Mouse (Mus musculus): ENCODE results near the gene Srgap1. TPM values are rescaled to one million over a fixed set of nuclear protein-coding genes. Genes with fewer than 3 reads are reported as not detected.

The Srgap1 gene
- polyA plus RNA-seq, 1 experiment from 2014 or later = 8.2 TPM

DNA sequence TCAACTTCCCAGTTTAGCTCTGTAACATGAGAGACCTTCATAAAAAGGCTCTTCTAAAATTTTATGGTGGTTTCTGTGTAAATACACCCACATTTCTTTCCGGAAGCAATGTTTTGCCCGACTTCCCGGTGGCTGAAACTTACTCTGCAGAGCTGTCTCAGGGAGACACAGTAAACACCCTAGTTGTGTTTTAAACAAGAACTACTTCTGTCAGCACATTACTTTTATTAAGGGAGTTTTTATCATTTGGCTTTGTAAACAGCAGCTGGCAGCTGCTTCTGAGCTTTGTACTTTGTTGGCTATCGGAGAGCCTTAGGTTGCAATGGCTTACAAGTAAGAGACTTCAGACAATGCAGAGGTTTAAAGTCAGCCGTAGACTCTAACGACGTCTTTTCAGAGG lies 17.4 kb downstream of the Srgap1 start:
- peaks cover 28% of the 10 kb centered on the region for H3K27me3 ChIP-seq (ENCODE audit: control insufficient read depth, insufficient read depth, low read length)
- no peak overlapping the region for H3K27ac ChIP-seq (ENCODE audit: low read depth, low read length)
- no peaks in the 10 kb centered on the region for H3K36me3 ChIP-seq (ENCODE audit: control insufficient read depth, insufficient read depth, low read length)
- no peak overlapping the region for H3K4me2 ChIP-seq
- H3K9me3 ChIP-seq (replicated peaks; ENCODE audit: control insufficient read depth, low read length) = no peaks in the 10 kb centered on the region
- H3K9ac ChIP-seq (ENCODE audit: low read depth, low read length) = no peak overlapping the region
- H3K4me3 ChIP-seq (ENCODE audit: low read depth, low read length) = no peak overlapping the region
- H3K4me1 ChIP-seq (ENCODE audit: control insufficient read depth, insufficient read depth, low read length) = peaks cover 6% of the 10 kb centered on the region; the same call in 1 of the 2 replicates
- ATAC-seq (replicated peaks; ENCODE audit: insufficient number of reproducible peaks, low FRiP score, low TSS enrichment) = no peak
- 79% methylated on average over 7 of the region's 7 CpGs for WGBS (ENCODE audit: insufficient replicate concordance)

DNA sequence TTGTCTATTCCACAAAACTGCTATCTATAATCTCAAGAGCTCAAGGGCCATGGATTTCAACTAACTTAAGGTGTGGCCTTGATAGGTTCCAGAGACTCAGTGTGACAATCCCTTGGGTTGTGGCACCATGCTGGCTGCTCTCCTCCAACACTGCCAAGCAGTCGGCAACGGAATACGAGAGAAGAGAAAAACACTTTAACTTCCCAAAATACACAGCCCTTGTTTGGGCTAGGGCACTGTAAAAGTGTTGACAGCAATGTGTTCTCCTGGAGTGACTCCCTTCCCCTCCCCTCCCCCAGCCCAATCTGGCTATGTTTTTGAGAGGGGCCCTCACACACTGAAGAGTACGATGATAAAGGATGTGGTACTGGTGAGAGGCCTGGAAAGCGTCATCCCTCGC lies 21.9 kb downstream of the Srgap1 start:
- Histone ChIP-seq H3K27me3 (ENCODE audit: control insufficient read depth, insufficient read depth, low read length) (peaks cover 22% of the 10 kb centered on the region), H3K4me2 (peak overlapping the region; percentile 38), H3K36me3 (ENCODE audit: control insufficient read depth, insufficient read depth, low read length) (no peaks in the 10 kb centered on the region), H3K9me3 (replicated peaks; ENCODE audit: control insufficient read depth, low read length) (peaks cover 8% of the 10 kb centered on the region; the same call in 1 of the 2 replicates), H3K27ac (ENCODE audit: low read depth, low read length) (no peak overlapping the region), H3K9ac (ENCODE audit: low read depth, low read length) (no peak overlapping the region), H3K4me1 (ENCODE audit: control insufficient read depth, insufficient read depth, low read length) (peaks cover 6% of the 10 kb centered on the region; the same call in 1 of the 2 replicates), H3K4me3 (ENCODE audit: low read depth, low read length) (no peak overlapping the region)
- 20% methylated on average over 6 of the region's 6 CpGs for WGBS (ENCODE audit: insufficient replicate concordance)
- ATAC-seq (replicated peaks; ENCODE audit: insufficient number of reproducible peaks, low FRiP score, low TSS enrichment) = peak; percentile 87

DNA sequence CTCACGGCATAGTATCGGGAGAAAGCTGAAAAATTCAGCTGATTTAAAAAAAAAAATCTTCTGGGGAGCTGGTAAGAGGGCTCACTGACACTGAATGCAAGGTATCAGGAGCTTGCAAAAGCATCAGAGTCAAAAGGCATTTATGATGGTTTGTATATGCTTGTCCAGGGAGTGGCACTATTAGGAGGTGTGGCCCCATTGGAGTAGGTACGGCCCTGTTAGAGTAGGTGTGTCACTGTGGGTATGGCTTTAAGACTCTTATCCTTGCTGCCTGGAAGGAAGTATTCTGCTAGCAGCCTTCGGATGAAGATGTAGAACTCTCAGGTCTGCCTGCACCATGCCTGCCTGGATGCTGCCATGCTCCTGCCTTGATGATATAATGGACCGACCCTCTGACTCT lies 26.2 kb downstream of the Srgap1 start:
- H3K4me3 ChIP-seq (ENCODE audit: low read depth, low read length) = no peak overlapping the region
- ATAC-seq (replicated peaks; ENCODE audit: insufficient number of reproducible peaks, low FRiP score, low TSS enrichment) = no peak
- peaks cover 8% of the 10 kb centered on the region; the same call in 1 of the 2 replicates for H3K9me3 ChIP-seq (replicated peaks; ENCODE audit: control insufficient read depth, low read length)
- WGBS (ENCODE audit: insufficient replicate concordance) = 86% methylated on average over 5 of the region's 5 CpGs
- no peak overlapping the region for H3K4me2 ChIP-seq
- H3K36me3 ChIP-seq (ENCODE audit: control insufficient read depth, insufficient read depth, low read length) = no peaks in the 10 kb centered on the region
- H3K4me1 ChIP-seq (ENCODE audit: control insufficient read depth, insufficient read depth, low read length) = peaks cover 23% of the 10 kb centered on the region
- peaks cover 13% of the 10 kb centered on the region for H3K27me3 ChIP-seq (ENCODE audit: control insufficient read depth, insufficient read depth, low read length)
- H3K27ac ChIP-seq (ENCODE audit: low read depth, low read length) = no peak overlapping the region
- no peak overlapping the region for H3K9ac ChIP-seq (ENCODE audit: low read depth, low read length)

DNA sequence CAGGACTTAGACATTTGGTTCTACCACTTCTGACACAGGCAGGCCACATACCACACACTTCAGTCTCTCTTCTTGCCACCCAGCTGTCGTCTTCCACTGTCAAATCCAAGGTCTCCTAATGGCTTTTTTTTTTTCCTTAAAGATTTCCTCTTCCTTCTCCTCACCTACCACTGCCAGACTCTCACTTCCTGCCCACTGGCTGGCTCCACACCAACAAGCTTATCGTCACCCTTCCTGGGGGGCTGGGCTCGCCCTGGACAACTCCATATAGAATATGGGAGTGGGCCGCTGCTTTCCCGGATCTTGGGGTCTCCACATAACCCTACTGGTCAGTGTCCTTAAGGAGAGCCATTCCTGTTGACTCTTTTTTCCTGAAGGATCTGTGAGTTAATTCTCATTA lies 26.9 kb downstream of the Srgap1 start:
- H3K4me1 ChIP-seq (ENCODE audit: control insufficient read depth, insufficient read depth, low read length) = peaks cover 17% of the 10 kb centered on the region
- 0 out of 2 replicates have a peak overlapping the region, but pooled peaks have one; percentile 15 for H3K27ac ChIP-seq (ENCODE audit: low read depth, low read length)

DNA sequence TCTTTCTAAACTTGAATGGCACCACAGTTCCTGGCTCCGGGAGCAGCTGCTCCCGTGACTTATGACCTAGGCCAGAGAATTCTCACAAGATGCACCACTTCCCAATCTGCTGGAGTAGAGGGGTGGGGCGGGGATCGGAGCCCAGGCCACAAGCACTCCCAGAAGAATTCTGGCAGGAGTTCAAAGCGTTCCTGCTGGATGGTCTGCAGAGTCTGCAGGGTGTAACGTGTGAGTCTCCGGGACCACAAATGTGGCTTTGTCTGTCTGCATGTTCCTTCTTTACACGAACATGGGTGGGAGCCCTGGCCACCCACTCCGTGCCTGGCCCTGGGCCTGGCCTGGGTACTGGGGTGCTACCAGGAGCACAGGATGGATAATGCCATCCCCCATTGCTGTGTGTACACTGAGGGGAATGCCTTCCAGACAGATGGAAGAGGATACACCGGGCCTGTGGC lies 28.5 kb downstream of the Srgap1 start:
- Histone ChIP-seq H3K9me3 (replicated peaks; ENCODE audit: control insufficient read depth, low read length) (no peaks in the 10 kb centered on the region), H3K27ac (ENCODE audit: low read depth, low read length) (no peak overlapping the region), H3K4me2 (peak overlapping the region; percentile 11; the same call in 1 of the 2 replicates), H3K36me3 (ENCODE audit: control insufficient read depth, insufficient read depth, low read length) (no peaks in the 10 kb centered on the region), H3K27me3 (ENCODE audit: control insufficient read depth, insufficient read depth, low read length) (peaks cover 13% of the 10 kb centered on the region), H3K9ac (ENCODE audit: low read depth, low read length) (no peak overlapping the region), H3K4me1 (ENCODE audit: control insufficient read depth, insufficient read depth, low read length) (peaks cover 17% of the 10 kb centered on the region), H3K4me3 (ENCODE audit: low read depth, low read length) (no peak overlapping the region)
- WGBS (ENCODE audit: insufficient replicate concordance) = 43% methylated on average over 10 of the region's 10 CpGs
- no peak; the same call in 1 of the 2 replicates for ATAC-seq (replicated peaks; ENCODE audit: insufficient number of reproducible peaks, low FRiP score, low TSS enrichment)

More for the DNA sequence above, 26.9 kb downstream of the Srgap1 start:
- WGBS (ENCODE audit: insufficient replicate concordance) = 59% methylated on average over 5 of the region's 5 CpGs
- no peak for ATAC-seq (replicated peaks; ENCODE audit: insufficient number of reproducible peaks, low FRiP score, low TSS enrichment)
- Histone ChIP-seq H3K4me3 (ENCODE audit: low read depth, low read length) (no peak overlapping the region), H3K9ac (ENCODE audit: low read depth, low read length) (no peak overlapping the region), H3K27me3 (ENCODE audit: control insufficient read depth, insufficient read depth, low read length) (peaks cover 13% of the 10 kb centered on the region), H3K36me3 (ENCODE audit: control insufficient read depth, insufficient read depth, low read length) (no peaks in the 10 kb centered on the region), H3K4me2 (no peak overlapping the region), H3K9me3 (replicated peaks; ENCODE audit: control insufficient read depth, low read length) (peaks cover 8% of the 10 kb centered on the region; the same call in 1 of the 2 replicates)

DNA sequence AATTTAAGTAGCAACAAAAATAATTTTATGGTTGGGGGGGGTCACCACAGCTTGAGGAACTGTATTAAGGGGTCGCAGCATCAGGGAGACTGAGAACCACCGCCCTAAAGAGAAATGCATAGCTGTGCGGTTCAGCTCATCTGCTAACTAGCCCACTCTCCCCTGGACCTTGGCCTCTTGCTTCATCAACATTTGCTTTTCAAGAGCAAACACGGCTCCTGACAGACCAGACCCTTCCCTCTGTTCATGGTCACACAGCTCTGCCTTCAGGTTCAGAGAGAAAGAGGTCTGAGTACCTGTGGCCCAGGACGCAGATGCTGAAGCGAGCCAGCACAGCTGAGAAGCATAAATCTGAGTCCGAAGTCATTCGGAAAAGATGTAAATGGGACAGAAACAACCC lies 29.4 kb downstream of the Srgap1 start:
- Histone ChIP-seq H3K27ac (ENCODE audit: low read depth, low read length) (no peak overlapping the region), H3K4me3 (ENCODE audit: low read depth, low read length) (no peak overlapping the region), H3K4me2 (no peak overlapping the region), H3K9me3 (replicated peaks; ENCODE audit: control insufficient read depth, low read length) (no peaks in the 10 kb centered on the region), H3K4me1 (ENCODE audit: control insufficient read depth, insufficient read depth, low read length) (peaks cover 17% of the 10 kb centered on the region), H3K27me3 (ENCODE audit: control insufficient read depth, insufficient read depth, low read length) (peaks cover 13% of the 10 kb centered on the region), H3K36me3 (ENCODE audit: control insufficient read depth, insufficient read depth, low read length) (no peaks in the 10 kb centered on the region), H3K9ac (ENCODE audit: low read depth, low read length) (no peak overlapping the region)
- WGBS (ENCODE audit: insufficient replicate concordance) = 87% methylated on average over 8 of the region's 8 CpGs
- ATAC-seq (replicated peaks; ENCODE audit: insufficient number of reproducible peaks, low FRiP score, low TSS enrichment) = no peak

DNA sequence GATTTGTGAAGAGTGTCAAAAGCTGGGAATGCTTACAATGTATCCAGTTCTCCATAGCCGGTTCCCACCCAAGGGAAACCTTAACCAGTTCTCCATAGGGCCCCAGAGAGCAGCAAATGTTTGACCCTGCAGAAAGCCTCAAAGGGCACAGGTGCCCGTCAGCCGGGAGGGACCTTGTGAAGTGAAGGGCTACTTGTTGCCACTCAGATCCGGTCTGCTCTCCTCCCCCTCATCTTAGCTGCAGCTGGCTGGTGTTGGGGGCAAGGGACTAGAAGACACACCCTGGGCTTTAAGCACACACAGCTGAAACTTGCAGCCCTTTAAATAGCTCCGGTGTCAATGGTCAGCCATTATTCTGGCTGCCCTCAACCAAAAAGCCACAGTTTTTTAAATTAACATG lies 30.1 kb downstream of the Srgap1 start:
- peaks cover 17% of the 10 kb centered on the region for H3K4me1 ChIP-seq (ENCODE audit: control insufficient read depth, insufficient read depth, low read length)
- WGBS (ENCODE audit: insufficient replicate concordance) = 45% methylated on average over 5 of the region's 5 CpGs
- no peak overlapping the region for H3K4me3 ChIP-seq (ENCODE audit: low read depth, low read length)
- H3K36me3 ChIP-seq (ENCODE audit: control insufficient read depth, insufficient read depth, low read length) = no peaks in the 10 kb centered on the region
- H3K9ac ChIP-seq (ENCODE audit: low read depth, low read length) = no peak overlapping the region
- no peak overlapping the region for H3K27ac ChIP-seq (ENCODE audit: low read depth, low read length)
- ATAC-seq (replicated peaks; ENCODE audit: insufficient number of reproducible peaks, low FRiP score, low TSS enrichment) = no peak
- H3K27me3 ChIP-seq (ENCODE audit: control insufficient read depth, insufficient read depth, low read length) = peaks cover 8% of the 10 kb centered on the region
- H3K4me2 ChIP-seq = no peak overlapping the region
- H3K9me3 ChIP-seq (replicated peaks; ENCODE audit: control insufficient read depth, low read length) = no peaks in the 10 kb centered on the region

DNA sequence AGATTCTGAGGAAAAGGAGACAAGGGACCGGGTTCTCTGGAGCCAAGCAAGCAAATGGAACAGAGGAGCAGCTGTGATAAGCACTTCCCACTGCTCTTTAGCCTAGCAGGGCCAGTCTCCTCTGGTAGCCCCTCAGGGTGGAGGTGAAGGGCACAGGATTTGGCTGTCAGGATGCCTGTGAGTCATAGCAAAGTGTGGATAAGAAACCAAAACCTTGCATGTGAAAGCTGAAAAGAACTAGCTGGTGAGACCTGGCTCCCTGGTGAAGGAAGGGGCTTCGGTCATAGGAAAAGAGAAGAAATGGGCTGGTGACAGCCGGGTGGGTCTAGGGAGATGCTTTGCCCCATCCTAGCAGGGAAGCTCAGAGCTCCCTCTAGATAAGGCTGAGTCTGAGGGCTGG lies 30.5 kb downstream of the Srgap1 start:
- Histone ChIP-seq H3K36me3 (ENCODE audit: control insufficient read depth, insufficient read depth, low read length) (no peaks in the 10 kb centered on the region), H3K27me3 (ENCODE audit: control insufficient read depth, insufficient read depth, low read length) (peaks cover 8% of the 10 kb centered on the region), H3K4me1 (ENCODE audit: control insufficient read depth, insufficient read depth, low read length) (peaks cover 17% of the 10 kb centered on the region), H3K4me3 (ENCODE audit: low read depth, low read length) (no peak overlapping the region), H3K9ac (ENCODE audit: low read depth, low read length) (no peak overlapping the region), H3K27ac (ENCODE audit: low read depth, low read length) (no peak overlapping the region), H3K4me2 (no peak overlapping the region), H3K9me3 (replicated peaks; ENCODE audit: control insufficient read depth, low read length) (no peaks in the 10 kb centered on the region)
- ATAC-seq (replicated peaks; ENCODE audit: insufficient number of reproducible peaks, low FRiP score, low TSS enrichment) = no peak
- 54% methylated on average over 3 of the region's 3 CpGs for WGBS (ENCODE audit: insufficient replicate concordance)

DNA sequence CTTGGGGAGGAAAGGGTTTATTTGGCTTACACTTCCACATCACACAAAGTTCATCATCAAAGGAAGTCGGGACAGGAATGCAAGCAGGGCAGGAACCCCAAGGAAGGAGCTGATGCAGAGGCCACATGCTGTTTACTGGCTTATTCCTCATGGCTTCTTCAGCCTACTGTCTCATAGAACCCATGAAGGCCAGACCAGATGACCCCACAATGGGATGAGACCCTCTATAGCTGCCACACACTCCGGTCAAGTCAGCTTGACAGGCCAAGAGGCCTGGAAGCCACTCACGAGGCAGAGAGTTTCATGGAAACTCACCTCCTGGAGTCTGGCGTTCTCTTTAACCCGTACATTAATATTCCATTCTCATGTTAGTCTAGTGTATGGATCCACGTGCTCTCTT lies 34.8 kb downstream of the Srgap1 start:
- Histone ChIP-seq H3K9ac (ENCODE audit: low read depth, low read length) (no peak overlapping the region), H3K4me2 (no peak overlapping the region), H3K9me3 (replicated peaks; ENCODE audit: control insufficient read depth, low read length) (no peaks in the 10 kb centered on the region), H3K36me3 (ENCODE audit: control insufficient read depth, insufficient read depth, low read length) (no peaks in the 10 kb centered on the region), H3K4me3 (ENCODE audit: low read depth, low read length) (no peak overlapping the region), H3K4me1 (ENCODE audit: control insufficient read depth, insufficient read depth, low read length) (peaks cover 23% of the 10 kb centered on the region), H3K27me3 (ENCODE audit: control insufficient read depth, insufficient read depth, low read length) (no peaks in the 10 kb centered on the region), H3K27ac (ENCODE audit: low read depth, low read length) (no peak overlapping the region)
- no peak for ATAC-seq (replicated peaks; ENCODE audit: insufficient number of reproducible peaks, low FRiP score, low TSS enrichment)
- WGBS (ENCODE audit: insufficient replicate concordance) = 81% methylated on average over 6 of the region's 6 CpGs
